Mouse (Mus musculus) ES-Bruce4 (cell line): ENCODE data around the gene Tom1. TPM values are rescaled to one million over a fixed set of nuclear protein-coding genes. Genes with fewer than 3 reads are reported as not detected.

ENCODE experiments used
- H3K27ac ChIP-seq: 2 replicates; pipeline ENCODE4 v1.5.1; 2012; ENCODE audit warnings: low read length, inconsistent platforms; ENCODE audit not compliant: insufficient read depth
- H3K27me3 ChIP-seq: 2 replicates; pipeline ENCODE4 v1.6.1; 2012; ENCODE audit warnings: mild to moderate bottlenecking, low read length, inconsistent platforms; ENCODE audit not compliant: control insufficient read depth, poor library complexity, insufficient read depth, severe bottlenecking
- H3K36me3 ChIP-seq: 2 replicates; pipeline ENCODE4 v1.6.1; 2012; ENCODE audit warnings: inconsistent platforms, mild to moderate bottlenecking, low read length, moderate library complexity; ENCODE audit not compliant: control insufficient read depth, poor library complexity, insufficient read depth, severe bottlenecking
- H3K4me1 ChIP-seq: one replicate; pipeline ENCODE4 v1.8.1; 2011; ENCODE audit warnings: low read length; ENCODE audit not compliant: control insufficient read depth, insufficient read depth
- H3K4me3 ChIP-seq: 2 replicates; pipeline ENCODE4 v1.5.1; 2011; ENCODE audit warnings: low read depth, mild to moderate bottlenecking, low read length
- H3K9ac ChIP-seq: 2 replicates; pipeline ENCODE4 v1.6.1; 2012; ENCODE audit warnings: low read depth, mild to moderate bottlenecking, inconsistent platforms; ENCODE audit not compliant: poor library complexity, severe bottlenecking
- H3K9me3 ChIP-seq: replicated peaks from 2 replicates; pipeline ENCODE4 v1.6.1; 2012; ENCODE audit warnings: mild to moderate bottlenecking, low read length, inconsistent platforms; ENCODE audit not compliant: control insufficient read depth, poor library complexity, insufficient read depth, severe bottlenecking
- CTCF ChIP-seq: IDR thresholded peaks from one replicate; pipeline ENCODE4 v1.8.1; 2011; ENCODE audit warnings: low read depth, low read length
- EP300 ChIP-seq: IDR thresholded peaks from 2 replicates; pipeline ENCODE4 v1.6.1; 2011; ENCODE audit warnings: low read depth, low read length; ENCODE audit not compliant: insufficient read depth
- POLR2A ChIP-seq: IDR thresholded peaks from one replicate; pipeline ENCODE4 v1.8.1; 2011; ENCODE audit warnings: low read length; ENCODE audit not compliant: insufficient read depth
- polyA plus RNA-seq: library from polyadenylated mRNA; stranded (reverse); fragments of >200 nt; gene quantifications from 2 replicates; pipeline ENCODE4 v1.2.4, GENCODE M21; 2011; ENCODE audit warnings: low read depth; ENCODE audit not compliant: missing spikeins, insufficient read depth, insufficient read length

Gene Tom1
- polyA plus RNA-seq, 1 experiment: 46.1 TPM

- H3K4me3 ChIP-seq: no peak overlapping the region
- H3K27ac ChIP-seq: no peak overlapping the region
- TF ChIP-seq CTCF: no peak
- TF ChIP-seq POLR2A: no peak
- no peak for TF ChIP-seq EP300
Observed at GRCm38 (mm10) chr8:75035640-75036039, 2.1 kb downstream of the Tom1 start.

GRCm38 (mm10) chr8:75038497-75038896 is 5.0 kb downstream of the Tom1 start:
- Histone ChIP-seq H3K27me3 (no peaks in the 10 kb centered on the region), H3K27ac (no peak overlapping the region), H3K9me3 (no peaks in the 10 kb centered on the region), H3K9ac (no peak overlapping the region), H3K4me1 (peaks cover 4% of the 10 kb centered on the region), H3K4me3 (no peak overlapping the region), H3K36me3 (no peaks in the 10 kb centered on the region)
- TF ChIP-seq POLR2A: no peak
- TF ChIP-seq EP300: no peak
- TF ChIP-seq CTCF: no peak

More at GRCm38 (mm10) chr8:75035640-75036039, 2.1 kb downstream of the Tom1 start:
- Histone ChIP-seq H3K4me1 (peaks cover 4% of the 10 kb centered on the region), H3K27me3 (no peaks in the 10 kb centered on the region), H3K9me3 (no peaks in the 10 kb centered on the region), H3K9ac (no peak overlapping the region), H3K36me3 (peaks cover 11% of the 10 kb centered on the region)

DNA sequence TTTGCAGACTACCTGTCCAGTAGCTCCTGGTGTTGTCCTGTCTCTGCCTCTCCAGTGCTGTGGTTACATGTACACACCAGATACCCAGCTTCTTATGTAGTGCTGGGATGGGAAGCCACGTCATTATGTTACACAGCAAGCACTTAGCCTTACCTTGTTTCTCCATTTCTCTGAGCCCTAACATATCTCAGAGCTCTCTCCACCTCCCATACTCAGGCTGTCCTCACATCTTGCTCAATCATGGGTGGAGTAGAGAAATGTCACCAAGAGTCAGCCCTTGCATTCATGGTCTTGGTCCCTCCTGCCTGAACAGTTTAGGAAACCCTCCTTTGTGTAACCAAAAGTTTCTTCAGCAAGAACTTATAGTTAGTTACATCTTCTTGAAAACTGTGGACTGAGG is 6.2 kb downstream of the Tom1 start:
- Histone ChIP-seq H3K9ac (no peak overlapping the region), H3K36me3 (no peaks in the 10 kb centered on the region), H3K27me3 (no peaks in the 10 kb centered on the region), H3K4me3 (no peak overlapping the region), H3K4me1 (peaks cover 4% of the 10 kb centered on the region), H3K9me3 (no peaks in the 10 kb centered on the region), H3K27ac (no peak overlapping the region)
- TF ChIP-seq CTCF (no peak), POLR2A (no peak)

DNA sequence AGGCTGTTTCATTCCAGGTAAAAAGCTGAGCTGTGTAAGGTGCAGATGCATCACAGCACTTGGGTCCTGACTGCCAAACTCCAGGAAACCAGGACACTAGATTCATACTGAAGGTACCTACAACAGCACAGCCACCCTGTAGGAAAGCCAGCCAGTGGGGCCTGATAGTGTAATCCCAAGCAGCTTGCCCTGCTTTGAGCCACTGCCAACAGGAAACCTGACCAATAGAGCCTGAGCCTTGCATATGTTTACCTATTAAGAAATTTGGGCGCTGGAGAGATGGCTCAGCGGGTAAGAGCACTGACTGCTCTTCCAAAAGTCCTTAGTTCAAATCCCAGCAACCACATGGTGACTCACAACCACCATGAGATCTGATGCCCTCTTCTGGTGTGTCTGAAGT is 8.7 kb downstream of the Tom1 start:
- no peak overlapping the region for H3K27ac ChIP-seq
- H3K9me3 ChIP-seq: no peaks in the 10 kb centered on the region
- H3K36me3 ChIP-seq: no peaks in the 10 kb centered on the region
- TF ChIP-seq POLR2A (no peak), EP300 (no peak), CTCF (no peak)
- no peaks in the 10 kb centered on the region for H3K27me3 ChIP-seq
- H3K4me3 ChIP-seq: no peak overlapping the region
- H3K9ac ChIP-seq: no peak overlapping the region
- peaks cover 4% of the 10 kb centered on the region for H3K4me1 ChIP-seq

DNA sequence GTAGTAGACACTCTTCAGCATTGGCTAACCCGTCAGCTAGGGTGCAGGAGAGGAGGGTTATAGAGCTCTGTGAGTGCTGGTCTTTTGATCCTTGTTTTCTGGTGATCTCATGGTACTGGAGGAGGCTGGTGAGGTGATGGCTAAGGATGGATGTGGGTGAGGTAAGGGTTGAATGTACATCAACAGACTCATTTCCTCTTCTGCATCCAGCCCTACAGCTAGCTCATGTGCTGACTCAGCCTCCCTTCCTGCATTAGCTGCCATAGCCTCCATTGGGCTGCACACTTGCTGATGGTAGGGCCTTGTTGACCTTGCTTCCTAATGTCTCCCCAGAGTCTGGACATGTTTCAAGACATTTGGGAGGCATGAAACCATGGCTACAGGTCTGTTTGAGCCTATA is 9.5 kb downstream of the Tom1 start:
- Histone ChIP-seq H3K36me3 (no peaks in the 10 kb centered on the region), H3K4me1 (peaks cover under 1% of the 10 kb centered on the region), H3K27ac (no peak overlapping the region), H3K9me3 (no peaks in the 10 kb centered on the region), H3K4me3 (no peak overlapping the region), H3K9ac (no peak overlapping the region), H3K27me3 (no peaks in the 10 kb centered on the region)
- TF ChIP-seq POLR2A (no peak), CTCF (no peak), EP300 (no peak)

- Histone ChIP-seq H3K9ac (no peak overlapping the region), H3K36me3 (no peaks in the 10 kb centered on the region), H3K27ac (no peak overlapping the region), H3K4me3 (no peak overlapping the region), H3K27me3 (no peaks in the 10 kb centered on the region), H3K4me1 (no peaks in the 10 kb centered on the region), H3K9me3 (no peaks in the 10 kb centered on the region)
- no peak for TF ChIP-seq CTCF
- TF ChIP-seq EP300: no peak
- no peak for TF ChIP-seq POLR2A
Observed at GRCm38 (mm10) chr8:75046303-75046702, 12.8 kb downstream of the Tom1 start.

GRCm38 (mm10) chr8:75047784-75048183 is 14.3 kb downstream of the Tom1 start:
- Histone ChIP-seq H3K9ac (no peak overlapping the region), H3K27ac (no peak overlapping the region), H3K36me3 (0 out of 2 replicates have a peak, but pooled peaks cover 4% of the 10 kb centered on the region), H3K4me1 (no peaks in the 10 kb centered on the region), H3K27me3 (no peaks in the 10 kb centered on the region), H3K4me3 (no peak overlapping the region), H3K9me3 (no peaks in the 10 kb centered on the region)
- TF ChIP-seq POLR2A: no peak
- no peak for TF ChIP-seq EP300
- no peak for TF ChIP-seq CTCF
